Mouse (Mus musculus): ENCODE data around the gene Fam120a. TPM values are rescaled to one million over a fixed set of nuclear protein-coding genes. Genes with fewer than 3 reads are reported as not detected.

Gene Fam120a
- total RNA-seq, 1 experiment from 2014 or later = 134 TPM

Other genes starting within 250 kb of the Fam120a start
- gene Phf2, start 96.9 kb downstream of the Fam120a start, total RNA-seq (2017) = 9.0 and 14.3 TPM in 2 replicates
- gene Wnk2, start 180.0 kb upstream of the Fam120a start, total RNA-seq (2017) = not detected in 2 replicates
- 29.3 and 42.7 TPM in 2 replicates for gene Ninj1, start 219.5 kb upstream of the Fam120a start, total RNA-seq (2017)
- gene Card19, start 248.0 kb upstream of the Fam120a start, total RNA-seq (2017) = 11.0 and 19.1 TPM in 2 replicates

All from common myeloid progenitor, adult 5-6 weeks (primary cell).